ENCODE assay signal across 15 mouse cellular contexts in genomic region chr1:73936537-73936936, GRCm38 (mm10).
DNase-seq lines count a peak whose midpoint lies in the region; ATAC-seq lines count a peak whose summit lies in the region.
"Had no signal": no experiment of that assay in that cellular context is flagged by ENCODE, and none has a peak within 500 bp of the region (broad histone marks: within the 10 kb centered on the region; RNA-seq: fewer than 3 reads in every experiment).

No protein-coding gene starts in this region.

- peak overlapping the region; percentile 34; the same call in 1 of the 2 replicates for H3K9ac ChIP-seq in heart, embryonic 16.5 days (ENCODE audit: low read length)
- H3K9ac ChIP-seq in midbrain, embryonic 14.5 days (replicated peaks; ENCODE audit: low read length) = no peak overlapping the region
- H3K9ac ChIP-seq: embryonic facial prominence, embryonic 15.5 days; liver, embryonic 13.5 days had no signal

- H3K9me3 ChIP-seq in heart, embryonic 16.5 days (replicated peaks; ENCODE audit: control insufficient read depth, low read length) = no peaks in the 10 kb centered on the region
- H3K9me3 ChIP-seq in midbrain, embryonic 10.5 days (replicated peaks) = no peaks in the 10 kb centered on the region
- H3K9me3 ChIP-seq in midbrain, embryonic 14.5 days (ENCODE audit: control insufficient read depth, low read length) = no peaks in the 10 kb centered on the region
- H3K9me3 ChIP-seq: embryonic facial prominence, embryonic 15.5 days; liver, embryonic 13.5 days had no signal

- no peak overlapping the region for H3K27ac ChIP-seq in heart, embryonic 16.5 days (ENCODE audit: low read length)
- 0 out of 2 replicates have a peak overlapping the region, but pooled peaks have one; percentile 18 for H3K27ac ChIP-seq in midbrain, embryonic 10.5 days (replicated peaks)
- H3K27ac ChIP-seq in midbrain, embryonic 14.5 days (replicated peaks; ENCODE audit: low read depth, low read length) = no peak overlapping the region
- H3K27ac ChIP-seq: embryonic facial prominence, embryonic 15.5 days; liver, embryonic 13.5 days; macrophage had no signal

- DNase-seq in heart, adult 18-20 months = no peak
- DNase-seq in midbrain, embryonic 10.5 days (ENCODE audit: low spot score) = no peak
- no peak for DNase-seq in midbrain, embryonic 14.5 days
- peak; percentile 63 for DNase-seq in induced T-regulatory cell, adult 2 months (ENCODE audit: low read depth)
- no peak for DNase-seq in lung, postnatal 10 days
- no peak for DNase-seq in layer of hippocampus, adult 9-11 months
- DNase-seq in urinary bladder, adult 18-20 months (ENCODE audit: low spot score in 2 of 2) = no peak
- DNase-seq: adrenal gland, postnatal 36 days; kidney, postnatal 10 days; liver, embryonic 13.5 days; right cerebral cortex, postnatal 25 days had no signal

- no peaks in the 10 kb centered on the region for H3K27me3 ChIP-seq in heart, embryonic 16.5 days (ENCODE audit: control insufficient read depth, insufficient read depth, low read length)
- no peaks in the 10 kb centered on the region for H3K27me3 ChIP-seq in midbrain, embryonic 10.5 days (ENCODE audit: low read depth, poor library complexity, severe bottlenecking)
- no peaks in the 10 kb centered on the region for H3K27me3 ChIP-seq in midbrain, embryonic 14.5 days (ENCODE audit: control insufficient read depth, insufficient read depth, low read length)
- H3K27me3 ChIP-seq: embryonic facial prominence, embryonic 15.5 days; liver, embryonic 13.5 days had no signal

- WGBS in heart, embryonic 16.5 days = 56% methylated on average over 3 of the region's 3 CpGs
- WGBS in midbrain, embryonic 10.5 days = 84% methylated on average over 3 of the region's 3 CpGs
- WGBS in midbrain, embryonic 14.5 days = 88% methylated on average over 3 of the region's 3 CpGs

- no peak overlapping the region for H3K4me2 ChIP-seq in heart, embryonic 16.5 days (ENCODE audit: low read depth, low read length)
- no peak overlapping the region for H3K4me2 ChIP-seq in midbrain, embryonic 14.5 days (ENCODE audit: low read length)
- H3K4me2 ChIP-seq: embryonic facial prominence, embryonic 15.5 days; liver, embryonic 13.5 days had no signal

- no peak overlapping the region for H3K4me3 ChIP-seq in heart, embryonic 16.5 days (ENCODE audit: low read length)
- no peak overlapping the region for H3K4me3 ChIP-seq in midbrain, embryonic 10.5 days
- H3K4me3 ChIP-seq in midbrain, embryonic 14.5 days (replicated peaks; ENCODE audit: low read depth, low read length) = no peak overlapping the region
- H3K4me3 ChIP-seq: embryonic facial prominence, embryonic 15.5 days; liver, embryonic 13.5 days had no signal

- H3K4me1 ChIP-seq in heart, embryonic 16.5 days (ENCODE audit: control insufficient read depth, insufficient read depth, low read length) = peaks cover 79% of the 10 kb centered on the region
- H3K4me1 ChIP-seq in midbrain, embryonic 10.5 days = peaks cover 34% of the 10 kb centered on the region
- no peaks in the 10 kb centered on the region for H3K4me1 ChIP-seq in midbrain, embryonic 14.5 days (ENCODE audit: control insufficient read depth, insufficient read depth, low read length)

- no peak for ATAC-seq in heart, embryonic 16.5 days (replicated peaks; ENCODE audit: extremely low read depth, insufficient read depth, low FRiP score)
- no peak for ATAC-seq in midbrain, embryonic 14.5 days (ENCODE audit: low FRiP score, low TSS enrichment)
- ATAC-seq: forebrain, embryonic 14.5 days had no signal

- H3K36me3 ChIP-seq in heart, embryonic 16.5 days (ENCODE audit: control insufficient read depth, insufficient read depth) = peaks cover 56% of the 10 kb centered on the region
- no peaks in the 10 kb centered on the region for H3K36me3 ChIP-seq in midbrain, embryonic 10.5 days
- no peaks in the 10 kb centered on the region for H3K36me3 ChIP-seq in midbrain, embryonic 14.5 days (ENCODE audit: control insufficient read depth, insufficient read depth, low read length)
- H3K36me3 ChIP-seq: liver, embryonic 13.5 days had no signal
